Mouse (Mus musculus): Measurements from ENCODE around the gene Copz1. TPM values are rescaled to one million over a fixed set of nuclear protein-coding genes. Genes with fewer than 3 reads are reported as not detected.
A peak's percentile ranks its signal among the peaks of the same experiment; 100 is the strongest.

Copz1 gene
- total and polyA plus RNA-seq, 3 experiments, result 80.0 to 271 (median 148) TPM

- Histone ChIP-seq H3K9ac (ENCODE audit: insufficient read depth, low read depth) (no peak overlapping the region), H3K4me1 (ENCODE audit: control insufficient read depth in 1 of 2, insufficient read depth in 2 of 2) (peaks cover 10 to 34% of the 10 kb centered on the region in 2 experiments; a peak in 3 of 4 replicates), H3K9me3 (replicated peaks; ENCODE audit: low read length) (no peaks in the 10 kb centered on the region), H3K4me3 (replicated peaks in 1 of 3; ENCODE audit: low read depth in 2 of 3, low read length in 2 of 3, poor library complexity in 1 of 3) (no peak overlapping the region), H3K36me3 (replicated peaks in 1 of 2; ENCODE audit: control insufficient read depth in 1 of 2, insufficient read depth in 1 of 2, low read length in 1 of 2) (peaks cover 0 to 5% of the 10 kb centered on the region in 2 experiments), H3K79me2 (replicated peaks; ENCODE audit: control insufficient read depth, extremely low read depth, insufficient read depth, poor library complexity, severe bottlenecking) (no peaks in the 10 kb centered on the region), H3K27me3 (replicated peaks) (peaks cover 8% of the 10 kb centered on the region), H3K27ac (ENCODE audit: insufficient read depth, low read depth) (no peak overlapping the region), H3K4me2 (ENCODE audit: insufficient read depth, low read depth, poor library complexity, severe bottlenecking) (no peak overlapping the region)
- TF ChIP-seq POLR2AphosphoS2 (IDR thresholded peaks at IDR 0.05; ENCODE audit: low read depth, low read length) (no peak), JUND (conservative IDR thresholded peaks at IDR 0.05; ENCODE audit: low read depth, low read length) (no peak), EP300 (IDR thresholded peaks at IDR 0.05; ENCODE audit: low read length) (no peak), E2F4 (IDR thresholded peaks at IDR 0.05; ENCODE audit: insufficient replicate concordance, low read depth, low read length) (no peak), MEF2A (IDR thresholded peaks at IDR 0.05; ENCODE audit: borderline replicate concordance, low read depth, low read length) (no peak), ZNF384 (IDR thresholded peaks at IDR 0.05; ENCODE audit: low read depth, low read length) (no peak), HCFC1 (IDR thresholded peaks at IDR 0.05; ENCODE audit: low read depth, low read length) (no peak), UBTF (IDR thresholded peaks at IDR 0.05; ENCODE audit: low read depth, low read length) (no peak)
- in situ Hi-C loops (cut with MboI; ENCODE audit: low pct_ligation_motif_present, low pct_unique_long_range_greater_than_20kb, low sequenced_read_pairs), result no loop called here
- dilution Hi-C loops (cut with MboI; ENCODE audit: extremely low pct_ligation_motif_present, extremely low pct_unique_long_range_greater_than_20kb, low sequenced_read_pairs), result no loop called here
- DNase-seq (ENCODE audit: extremely low read depth), result no peak
These were observed 70.5 kb downstream of the Copz1 start for GRCm38 (mm10) chr15:103343008-103343407.

- no peak overlapping the region for H3K4me2 ChIP-seq (ENCODE audit: insufficient read depth, low read depth, poor library complexity, severe bottlenecking)
- peaks cover 8% of the 10 kb centered on the region for H3K27me3 ChIP-seq (replicated peaks)
- no peak overlapping the region for H3K27ac ChIP-seq (ENCODE audit: insufficient read depth, low read depth)
- H3K36me3 ChIP-seq (replicated peaks in 1 of 2; ENCODE audit: control insufficient read depth in 1 of 2, insufficient read depth in 1 of 2, low read length in 1 of 2), result peaks cover 0 to 5% of the 10 kb centered on the region in 2 experiments
- H3K9ac ChIP-seq (ENCODE audit: insufficient read depth, low read depth), result no peak overlapping the region
- no peak for DNase-seq (ENCODE audit: extremely low read depth)
- no peaks in the 10 kb centered on the region for H3K9me3 ChIP-seq (replicated peaks; ENCODE audit: low read length)
- in situ Hi-C loops (cut with MboI; ENCODE audit: low pct_ligation_motif_present, low pct_unique_long_range_greater_than_20kb, low sequenced_read_pairs) (no loop called here), dilution Hi-C loops (cut with MboI; ENCODE audit: extremely low pct_ligation_motif_present, extremely low pct_unique_long_range_greater_than_20kb, low sequenced_read_pairs) (no loop called here)
- H3K4me1 ChIP-seq (ENCODE audit: control insufficient read depth in 1 of 2, insufficient read depth in 2 of 2), result peaks cover 5 to 28% of the 10 kb centered on the region in 2 experiments; a peak in 3 of 4 replicates
- H3K4me3 ChIP-seq (replicated peaks in 1 of 3; ENCODE audit: low read depth in 2 of 3, low read length in 2 of 3, poor library complexity in 1 of 3), result no peak overlapping the region
- TF ChIP-seq USF2 (conservative IDR thresholded peaks at IDR 0.05; ENCODE audit: low read depth, low read length) (no peak), POLR2A (IDR thresholded peaks at IDR 0.05; ENCODE audit: low read depth, low read length) (no peak), MXI1 (IDR thresholded peaks at IDR 0.05; ENCODE audit: low read depth, low read length) (no peak), CTCF (conservative IDR thresholded peaks at IDR 0.05 in 1 of 2, IDR thresholded peaks at IDR 0.05 in 1 of 2; ENCODE audit: low read depth in 2 of 2, low read length in 2 of 2) (peak; percentile 23 to 55; a peak in 2 of 4 replicates)
- no peaks in the 10 kb centered on the region for H3K79me2 ChIP-seq (replicated peaks; ENCODE audit: control insufficient read depth, extremely low read depth, insufficient read depth, poor library complexity, severe bottlenecking)
These were observed 71.0 kb downstream of the Copz1 start for GRCm38 (mm10) chr15:103343556-103343955.

DNA sequence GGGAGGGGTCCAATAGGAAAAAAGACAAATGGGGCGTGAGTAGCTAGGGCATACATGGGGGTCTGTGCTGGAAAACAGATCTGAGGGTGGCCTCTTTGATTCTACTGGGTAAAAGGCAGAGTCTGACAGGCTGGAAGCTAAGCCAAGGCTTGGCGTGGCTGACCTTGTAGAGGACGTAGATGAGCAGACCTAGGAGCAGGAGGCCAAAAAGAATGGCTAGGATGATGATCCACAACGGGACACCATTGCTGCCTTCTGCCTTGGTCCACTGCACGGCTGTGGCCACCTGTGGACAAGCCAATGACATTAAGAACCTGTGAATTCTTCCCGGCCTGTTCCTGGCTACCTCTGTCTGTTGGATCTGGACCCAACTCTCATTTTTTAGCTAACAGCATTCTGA is 73.3 kb downstream of the Copz1 start:
- peaks cover 0 to 13% of the 10 kb centered on the region in 2 experiments for H3K36me3 ChIP-seq (replicated peaks in 1 of 2; ENCODE audit: control insufficient read depth in 1 of 2, insufficient read depth in 1 of 2, low read length in 1 of 2)
- no peak overlapping the region for H3K4me2 ChIP-seq (ENCODE audit: insufficient read depth, low read depth, poor library complexity, severe bottlenecking)
- no peak overlapping the region for H3K4me3 ChIP-seq (replicated peaks in 1 of 3; ENCODE audit: low read depth in 2 of 3, low read length in 2 of 3, poor library complexity in 1 of 3)
- H3K27me3 ChIP-seq (replicated peaks), result peaks cover 6% of the 10 kb centered on the region
- in situ Hi-C loops (cut with MboI; ENCODE audit: low pct_ligation_motif_present, low pct_unique_long_range_greater_than_20kb, low sequenced_read_pairs), result no loop called here
- H3K4me1 ChIP-seq (ENCODE audit: control insufficient read depth in 1 of 2, insufficient read depth in 2 of 2), result peaks cover 0 to 24% of the 10 kb centered on the region in 2 experiments; a peak in 2 of 4 replicates
- no peak for TF ChIP-seq MXI1 (IDR thresholded peaks at IDR 0.05; ENCODE audit: low read depth, low read length)
- H3K9ac ChIP-seq (ENCODE audit: insufficient read depth, low read depth), result no peak overlapping the region
- H3K9me3 ChIP-seq (replicated peaks; ENCODE audit: low read length), result no peaks in the 10 kb centered on the region
- DNase-seq (ENCODE audit: extremely low read depth), result no peak
- no peak overlapping the region for H3K27ac ChIP-seq (ENCODE audit: insufficient read depth, low read depth)
- dilution Hi-C loops (cut with MboI; ENCODE audit: extremely low pct_ligation_motif_present, extremely low pct_unique_long_range_greater_than_20kb, low sequenced_read_pairs), result no loop called here
- H3K79me2 ChIP-seq (replicated peaks; ENCODE audit: control insufficient read depth, extremely low read depth, insufficient read depth, poor library complexity, severe bottlenecking), result no peaks in the 10 kb centered on the region
